Mouse (Mus musculus): ENCODE data around the gene Ltbp2. TPM values are rescaled to one million over a fixed set of nuclear protein-coding genes. Genes with fewer than 3 reads are reported as not detected.

Ltbp2 gene
- total and polyA plus RNA-seq, 2 experiments from 2014 or later = 1.1 to 8.1 TPM

DNA sequence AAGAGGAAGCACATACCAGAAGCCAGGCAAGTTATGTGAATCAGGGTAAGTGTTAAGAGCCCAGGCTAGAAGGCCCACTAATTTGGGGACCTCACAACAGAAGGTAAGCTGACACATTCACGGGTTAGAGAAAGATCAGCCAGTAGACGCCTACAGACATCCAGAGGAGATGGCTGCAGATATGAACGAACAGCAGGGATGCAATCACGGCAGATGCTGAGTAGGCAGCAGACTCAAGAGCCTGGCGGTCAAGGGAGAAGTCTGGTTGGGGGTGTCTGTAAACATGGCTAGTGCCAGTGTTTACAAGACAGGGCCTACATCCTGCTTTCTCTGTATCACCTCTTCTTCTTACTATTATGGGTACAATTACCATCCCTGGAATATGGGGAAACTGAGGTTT, 13.1 kb downstream of the Ltbp2 start:
- H3K27me3 ChIP-seq (ENCODE audit: control insufficient read depth, insufficient read depth, low read length) = peaks cover 10% of the 10 kb centered on the region; the same call in 1 of the 2 replicates
- no peak overlapping the region for H3K4me2 ChIP-seq (ENCODE audit: low read depth, low read length)
- no peak overlapping the region for H3K4me3 ChIP-seq (ENCODE audit: low read depth, low read length)
- TF ChIP-seq EP300 (IDR thresholded peaks at IDR 0.05; ENCODE audit: low read depth) (no peak), CTCF (IDR thresholded peaks at IDR 0.05; ENCODE audit: low read depth) (no peak)
- no peaks in the 10 kb centered on the region for H3K4me1 ChIP-seq (ENCODE audit: control insufficient read depth, insufficient read depth)
- 74% methylated on average over 5 of the region's 5 CpGs for WGBS
- no peaks in the 10 kb centered on the region for H3K9me3 ChIP-seq (replicated peaks; ENCODE audit: control insufficient read depth, low read length)
- H3K9ac ChIP-seq (replicated peaks; ENCODE audit: low read depth, low read length) = no peak overlapping the region
- no peak overlapping the region for H3K27ac ChIP-seq (ENCODE audit: low read depth)
- DNase-seq (ENCODE audit: low spot score) (no peak), ATAC-seq (ENCODE audit: insufficient read depth, low read depth) (no peak)
- no peaks in the 10 kb centered on the region for H3K36me3 ChIP-seq (replicated peaks; ENCODE audit: control insufficient read depth, insufficient read depth, low read length)

DNA sequence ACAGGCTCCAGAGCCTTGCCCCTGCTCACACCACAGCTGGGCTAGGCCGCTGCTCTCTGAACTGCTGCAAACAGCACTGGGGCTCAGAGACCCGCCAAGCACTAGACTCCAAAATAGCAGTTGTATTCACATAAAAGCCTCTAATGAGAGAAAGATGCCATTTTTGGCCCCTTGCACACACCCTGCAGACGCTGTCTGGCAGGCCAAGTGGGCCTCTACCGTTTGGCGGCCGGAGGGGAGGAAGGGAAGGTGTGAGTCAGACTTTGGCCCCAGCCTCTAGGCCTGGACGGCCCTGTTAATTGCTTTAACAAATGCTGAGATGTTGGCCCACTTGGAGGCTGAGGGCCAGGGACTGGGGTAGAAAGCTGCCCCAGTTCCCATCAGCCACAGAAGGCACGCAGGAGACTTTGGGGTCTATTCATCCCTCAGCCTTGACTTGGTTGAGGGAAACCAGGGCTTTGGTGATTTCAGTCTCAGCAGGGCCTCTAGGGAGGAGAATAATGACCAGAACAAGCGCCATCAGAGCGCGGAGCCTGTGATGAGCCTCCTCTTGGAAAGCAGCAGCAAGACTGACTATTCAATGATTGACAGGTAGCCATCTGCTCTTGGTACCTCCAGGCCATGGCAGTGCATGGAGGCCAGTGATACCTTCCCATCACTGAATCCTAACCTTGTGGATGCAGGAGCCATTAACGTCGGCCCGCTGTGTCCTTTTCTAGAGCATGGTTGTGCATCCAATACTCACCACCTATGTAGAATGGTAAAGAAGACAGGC, 14.0 kb downstream of the Ltbp2 start:
- no peak overlapping the region for H3K9ac ChIP-seq (replicated peaks; ENCODE audit: low read depth, low read length)
- DNase-seq (ENCODE audit: low spot score) = no peak
- H3K4me1 ChIP-seq (ENCODE audit: control insufficient read depth, insufficient read depth) = no peaks in the 10 kb centered on the region
- H3K36me3 ChIP-seq (replicated peaks; ENCODE audit: control insufficient read depth, insufficient read depth, low read length) = no peaks in the 10 kb centered on the region
- H3K4me2 ChIP-seq (ENCODE audit: low read depth, low read length) = no peak overlapping the region
- no peak for TF ChIP-seq CTCF (IDR thresholded peaks at IDR 0.05; ENCODE audit: low read depth)
- TF ChIP-seq EP300 (IDR thresholded peaks at IDR 0.05; ENCODE audit: low read depth) = no peak
- WGBS = 65% methylated on average over 14 of the region's 14 CpGs
- H3K4me3 ChIP-seq (ENCODE audit: low read depth, low read length) = no peak overlapping the region
- peak overlapping the region; percentile 8; the same call in 1 of the 2 replicates for H3K27ac ChIP-seq (ENCODE audit: low read depth)
- ATAC-seq (ENCODE audit: insufficient read depth, low read depth) = peak; percentile 59; the same call in 1 of the 2 replicates
- peaks cover 9% of the 10 kb centered on the region; the same call in 1 of the 2 replicates for H3K27me3 ChIP-seq (ENCODE audit: control insufficient read depth, insufficient read depth, low read length)
- no peaks in the 10 kb centered on the region for H3K9me3 ChIP-seq (replicated peaks; ENCODE audit: control insufficient read depth, low read length)

DNA sequence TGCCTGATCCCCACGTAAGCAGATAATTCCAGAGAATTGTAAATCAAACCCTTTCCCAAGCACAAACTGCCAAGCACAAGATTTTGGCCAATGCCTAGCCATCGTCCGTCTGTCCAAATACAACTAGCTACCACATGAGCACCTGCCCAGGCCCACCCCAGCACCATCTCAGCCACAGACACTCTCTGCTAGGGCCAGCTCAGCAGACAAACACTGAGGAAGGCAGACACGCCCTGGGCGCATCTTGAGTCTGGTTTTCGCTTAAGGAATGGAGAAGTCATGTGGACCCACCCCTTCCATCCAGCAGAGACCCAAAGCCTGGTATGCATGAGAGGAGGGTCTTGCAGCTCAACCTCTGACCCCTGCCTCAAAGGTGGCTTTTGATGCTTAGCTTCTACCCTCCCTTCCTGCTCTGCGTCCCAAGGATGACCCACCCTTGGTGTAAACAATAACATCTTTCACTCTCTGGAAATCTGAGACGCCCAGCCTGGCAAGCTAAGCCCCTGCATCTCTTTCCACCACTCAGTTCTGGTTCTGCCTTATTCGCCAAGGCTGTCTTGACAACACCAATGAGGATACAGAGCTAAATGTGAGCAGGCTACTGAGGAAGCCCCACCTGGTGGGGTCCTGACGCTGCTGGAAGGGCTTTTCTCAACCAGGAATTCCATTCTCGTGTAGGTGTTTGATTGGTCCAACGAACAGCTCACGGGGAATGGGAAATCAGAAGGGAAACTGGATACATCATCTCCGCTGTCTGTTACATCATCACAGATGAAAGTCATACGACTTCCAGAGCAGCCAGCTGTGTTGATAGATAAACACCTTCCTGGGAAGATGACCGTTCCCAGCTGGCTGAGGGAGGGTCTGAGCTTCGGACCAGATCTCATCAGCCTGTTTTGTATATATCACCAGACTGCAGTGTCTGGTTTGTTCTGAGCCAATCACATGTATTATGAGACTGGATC, 17.9 kb downstream of the Ltbp2 start:
- H3K27me3 ChIP-seq (ENCODE audit: control insufficient read depth, insufficient read depth, low read length) = peaks cover 6% of the 10 kb centered on the region; the same call in 1 of the 2 replicates
- no peak overlapping the region for H3K27ac ChIP-seq (ENCODE audit: low read depth)
- no peaks in the 10 kb centered on the region for H3K9me3 ChIP-seq (replicated peaks; ENCODE audit: control insufficient read depth, low read length)
- no peak overlapping the region for H3K4me2 ChIP-seq (ENCODE audit: low read depth, low read length)
- no peak for DNase-seq (ENCODE audit: low spot score)
- H3K4me1 ChIP-seq (ENCODE audit: control insufficient read depth, insufficient read depth) = no peaks in the 10 kb centered on the region
- no peak overlapping the region for H3K4me3 ChIP-seq (ENCODE audit: low read depth, low read length)
- TF ChIP-seq CTCF (IDR thresholded peaks at IDR 0.05; ENCODE audit: low read depth) (no peak), EP300 (IDR thresholded peaks at IDR 0.05; ENCODE audit: low read depth) (no peak)
- no peaks in the 10 kb centered on the region for H3K36me3 ChIP-seq (replicated peaks; ENCODE audit: control insufficient read depth, insufficient read depth, low read length)
- 61% methylated on average over 17 of the region's 17 CpGs for WGBS
- no peak for ATAC-seq (ENCODE audit: insufficient read depth, low read depth)
- no peak overlapping the region for H3K9ac ChIP-seq (replicated peaks; ENCODE audit: low read depth, low read length)

DNA sequence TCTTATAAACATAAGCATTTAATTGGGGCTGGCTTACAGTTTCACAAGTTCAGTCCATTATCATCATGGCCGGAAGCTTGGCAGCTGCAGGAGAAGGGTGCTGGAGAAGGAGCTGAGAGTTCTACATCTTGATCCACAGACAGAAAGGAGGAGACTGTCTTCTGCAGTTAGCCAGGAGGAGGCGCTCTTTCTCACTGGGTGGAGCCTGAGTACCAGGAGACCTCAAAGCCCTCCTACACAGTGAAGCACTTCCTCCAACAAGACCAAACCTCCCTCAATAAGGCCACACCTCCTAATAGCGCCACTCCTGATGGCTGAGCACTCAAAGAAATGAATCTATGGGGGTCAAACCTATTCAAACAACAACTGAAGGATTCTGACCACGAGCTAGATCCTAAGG, 18.6 kb downstream of the Ltbp2 start:
- no peak for DNase-seq (ENCODE audit: low spot score)
- H3K36me3 ChIP-seq (replicated peaks; ENCODE audit: control insufficient read depth, insufficient read depth, low read length) = no peaks in the 10 kb centered on the region
- H3K27ac ChIP-seq (ENCODE audit: low read depth) = no peak overlapping the region
- no peak for TF ChIP-seq CTCF (IDR thresholded peaks at IDR 0.05; ENCODE audit: low read depth)
- TF ChIP-seq EP300 (IDR thresholded peaks at IDR 0.05; ENCODE audit: low read depth) = no peak
- no peak overlapping the region for H3K4me3 ChIP-seq (ENCODE audit: low read depth, low read length)
- H3K4me1 ChIP-seq (ENCODE audit: control insufficient read depth, insufficient read depth) = no peaks in the 10 kb centered on the region
- peaks cover 6% of the 10 kb centered on the region; the same call in 1 of the 2 replicates for H3K27me3 ChIP-seq (ENCODE audit: control insufficient read depth, insufficient read depth, low read length)
- no peak for ATAC-seq (ENCODE audit: insufficient read depth, low read depth)
- H3K4me2 ChIP-seq (ENCODE audit: low read depth, low read length) = no peak overlapping the region
- H3K9ac ChIP-seq (replicated peaks; ENCODE audit: low read depth, low read length) = no peak overlapping the region
- no peaks in the 10 kb centered on the region for H3K9me3 ChIP-seq (replicated peaks; ENCODE audit: control insufficient read depth, low read length)
- 61% methylated on average over 4 of the region's 4 CpGs for WGBS

DNA sequence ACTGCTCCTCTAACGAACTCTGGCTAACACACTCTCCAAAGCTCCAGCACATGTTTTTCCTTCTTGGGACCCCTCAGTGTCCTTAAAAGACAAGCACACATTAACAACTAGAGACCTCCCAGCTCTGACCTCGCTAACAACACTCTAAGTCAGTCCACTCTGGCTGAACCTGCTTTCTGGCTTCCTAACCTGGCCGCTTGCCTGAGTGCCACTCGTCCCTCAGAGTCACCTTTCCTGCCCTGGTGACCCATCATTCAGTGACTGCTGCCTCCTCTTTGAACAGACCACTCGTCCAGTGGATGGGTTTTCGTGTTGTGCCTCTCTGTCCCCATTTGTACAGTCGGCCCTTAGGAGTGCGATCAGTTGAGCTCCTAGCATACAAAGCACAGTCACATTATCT, 19.8 kb downstream of the Ltbp2 start:
- ATAC-seq (ENCODE audit: insufficient read depth, low read depth) (no peak), DNase-seq (ENCODE audit: low spot score) (no peak)
- Histone ChIP-seq H3K27me3 (ENCODE audit: control insufficient read depth, insufficient read depth, low read length) (peaks cover 10% of the 10 kb centered on the region; the same call in 1 of the 2 replicates), H3K36me3 (replicated peaks; ENCODE audit: control insufficient read depth, insufficient read depth, low read length) (no peaks in the 10 kb centered on the region), H3K9ac (replicated peaks; ENCODE audit: low read depth, low read length) (no peak overlapping the region), H3K9me3 (replicated peaks; ENCODE audit: control insufficient read depth, low read length) (no peaks in the 10 kb centered on the region), H3K4me1 (ENCODE audit: control insufficient read depth, insufficient read depth) (no peaks in the 10 kb centered on the region), H3K4me3 (ENCODE audit: low read depth, low read length) (no peak overlapping the region), H3K4me2 (ENCODE audit: low read depth, low read length) (no peak overlapping the region), H3K27ac (ENCODE audit: low read depth) (no peak overlapping the region)
- WGBS = 79% methylated on average over 8 of the region's 8 CpGs
- no peak for TF ChIP-seq EP300 (IDR thresholded peaks at IDR 0.05; ENCODE audit: low read depth)
